Mouse (Mus musculus) large intestine, adult 2 months (tissue): ENCODE results near the gene Atg16l2. TPM values are rescaled to one million over a fixed set of nuclear protein-coding genes. Genes with fewer than 3 reads are reported as not detected.

Experiments used
- DNase-seq: peaks from one replicate; pipeline ENCODE4 v3.0.0-alpha.2; 2012; ENCODE audit warnings: low read depth, low spot score
- WGBS: fragments of 180-500 bp; shearing (Covaris S2); methylation state at CpG from one replicate; pipeline ENCODE4 v1.1.7; 2018; 5-methylcytosine and 5-hydroxymethylcytosine counted together
- polyA plus RNA-seq: library from polyadenylated mRNA; depleted of rRNA; stranded (reverse); fragments of >200 nt; gene quantifications from 2 replicates; pipeline ENCODE4 v1.2.3, GENCODE M21; 2012

Gene Atg16l2
- polyA plus RNA-seq, 1 experiment = 10.4 TPM

- no peak for DNase-seq
- 25% methylated on average over 35 of the region's 35 CpGs for WGBS
Measured at GRCm38 (mm10) chr7:101296252-101297022, 5.6 kb downstream of the Atg16l2 start.

- 56% methylated on average over 1 of the region's 1 CpGs for WGBS
Measured at GRCm38 (mm10) chr7:101295438-101295837, 6.6 kb downstream of the Atg16l2 start.

GRCm38 (mm10) chr7:101293611-101294010 lies 8.4 kb downstream of the Atg16l2 start:
- no peak for DNase-seq
- 84% methylated on average over 4 of the region's 4 CpGs for WGBS

More at GRCm38 (mm10) chr7:101295438-101295837, 6.6 kb downstream of the Atg16l2 start:
- no peak for DNase-seq

- WGBS = 74% methylated on average over 4 of the region's 4 CpGs
Measured at GRCm38 (mm10) chr7:101293138-101293537, 8.9 kb downstream of the Atg16l2 start.

GRCm38 (mm10) chr7:101292696-101293095 lies 9.4 kb downstream of the Atg16l2 start:
- DNase-seq = no peak
- 95% methylated on average over 1 of the region's 1 CpGs for WGBS

More at GRCm38 (mm10) chr7:101293138-101293537, 8.9 kb downstream of the Atg16l2 start:
- no peak for DNase-seq

GRCm38 (mm10) chr7:101292086-101292485 lies 10.0 kb downstream of the Atg16l2 start:
- no peak for DNase-seq
- WGBS = 80% methylated on average over 4 of the region's 4 CpGs

GRCm38 (mm10) chr7:101291641-101292040 lies 10.4 kb downstream of the Atg16l2 start:
- no peak for DNase-seq
- WGBS = 88% methylated on average over 8 of the region's 8 CpGs

GRCm38 (mm10) chr7:101291211-101291610 lies 10.8 kb downstream of the Atg16l2 start:
- no peak for DNase-seq
- 82% methylated on average over 5 of the region's 5 CpGs for WGBS

GRCm38 (mm10) chr7:101290401-101290800 lies 11.7 kb downstream of the Atg16l2 start:
- 84% methylated on average over 10 of the region's 10 CpGs for WGBS

GRCm38 (mm10) chr7:101288436-101288835 lies 13.6 kb downstream of the Atg16l2 start:
- DNase-seq = no peak
- 38% methylated on average over 4 of the region's 4 CpGs for WGBS

More at GRCm38 (mm10) chr7:101290401-101290800, 11.7 kb downstream of the Atg16l2 start:
- DNase-seq = no peak

GRCm38 (mm10) chr7:101287820-101288219 lies 14.2 kb downstream of the Atg16l2 start:
- WGBS = 71% methylated on average over 2 of the region's 2 CpGs
- no peak for DNase-seq

GRCm38 (mm10) chr7:101286891-101287290 lies 15.2 kb downstream of the Atg16l2 start:
- DNase-seq = no peak
- 87% methylated on average over 4 of the region's 4 CpGs for WGBS

- WGBS = 14% methylated on average over 1 of the region's 1 CpGs
- peak; percentile 75 for DNase-seq
Measured at GRCm38 (mm10) chr7:101284504-101284903, 17.5 kb downstream of the Atg16l2 start.

- no peak for DNase-seq
- WGBS = 90% methylated on average over 3 of the region's 3 CpGs
Measured at GRCm38 (mm10) chr7:101282721-101283120, 19.3 kb downstream of the Atg16l2 start.

GRCm38 (mm10) chr7:101272466-101273160 lies 29.4 kb downstream of the Atg16l2 start:
- WGBS = 90% methylated on average over 8 of the region's 8 CpGs
- DNase-seq = no peak

GRCm38 (mm10) chr7:101271602-101272001 lies 30.4 kb downstream of the Atg16l2 start:
- no peak for DNase-seq
- WGBS = 84% methylated on average over 1 of the region's 1 CpGs

GRCm38 (mm10) chr7:101267457-101268259 lies 34.4 kb downstream of the Atg16l2 start:
- WGBS = 66% methylated on average over 3 of the region's 3 CpGs
- DNase-seq = no peak

- DNase-seq = no peak
Measured at GRCm38 (mm10) chr7:101263511-101263910, 38.5 kb downstream of the Atg16l2 start.

- 89% methylated on average over 4 of the region's 4 CpGs for WGBS
- DNase-seq = no peak
Measured at GRCm38 (mm10) chr7:101261941-101262546, 40.0 kb downstream of the Atg16l2 start.

- no peak for DNase-seq
Measured at GRCm38 (mm10) chr7:101258482-101258881, 43.6 kb downstream of the Atg16l2 start.
